Mouse (Mus musculus): ENCODE results near the gene Stac3.
A peak's percentile ranks its signal among the peaks of the same experiment; 100 is the strongest.

Gene Stac3

GRCm38 (mm10) chr10:127500894-127501893, at the start of gene Stac3:
Gene Stac3, plus strand, starts transcription at chr10:127501686.
- DNase-seq (ENCODE audit: low spot score in 2 of 2): no peak

DNA sequence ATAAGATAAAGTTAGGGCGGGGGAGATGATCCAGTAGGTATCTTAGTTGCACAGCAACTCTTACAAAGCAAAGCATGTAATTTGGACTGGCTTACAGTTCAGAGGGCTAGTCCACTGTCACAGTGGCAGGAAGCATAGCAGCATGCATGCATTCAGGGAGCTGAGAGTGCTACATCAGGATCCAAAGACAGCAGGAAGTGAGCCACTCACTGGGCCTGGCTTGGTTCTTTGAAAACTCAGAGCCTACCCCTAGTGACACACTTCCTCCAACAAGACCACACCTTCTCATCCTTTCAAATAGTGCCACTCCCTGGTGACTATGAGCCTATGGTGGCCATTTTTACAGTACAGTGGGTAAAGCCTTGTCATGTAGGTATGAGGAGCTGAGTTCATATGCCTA, 47.8 kb upstream of the Stac3 start:
- no peak for DNase-seq (ENCODE audit: low spot score in 2 of 2)

- DNase-seq (ENCODE audit: low spot score in 2 of 2): no peak
Measured at GRCm38 (mm10) chr10:127462411-127463096, 38.9 kb upstream of the Stac3 start.

DNA sequence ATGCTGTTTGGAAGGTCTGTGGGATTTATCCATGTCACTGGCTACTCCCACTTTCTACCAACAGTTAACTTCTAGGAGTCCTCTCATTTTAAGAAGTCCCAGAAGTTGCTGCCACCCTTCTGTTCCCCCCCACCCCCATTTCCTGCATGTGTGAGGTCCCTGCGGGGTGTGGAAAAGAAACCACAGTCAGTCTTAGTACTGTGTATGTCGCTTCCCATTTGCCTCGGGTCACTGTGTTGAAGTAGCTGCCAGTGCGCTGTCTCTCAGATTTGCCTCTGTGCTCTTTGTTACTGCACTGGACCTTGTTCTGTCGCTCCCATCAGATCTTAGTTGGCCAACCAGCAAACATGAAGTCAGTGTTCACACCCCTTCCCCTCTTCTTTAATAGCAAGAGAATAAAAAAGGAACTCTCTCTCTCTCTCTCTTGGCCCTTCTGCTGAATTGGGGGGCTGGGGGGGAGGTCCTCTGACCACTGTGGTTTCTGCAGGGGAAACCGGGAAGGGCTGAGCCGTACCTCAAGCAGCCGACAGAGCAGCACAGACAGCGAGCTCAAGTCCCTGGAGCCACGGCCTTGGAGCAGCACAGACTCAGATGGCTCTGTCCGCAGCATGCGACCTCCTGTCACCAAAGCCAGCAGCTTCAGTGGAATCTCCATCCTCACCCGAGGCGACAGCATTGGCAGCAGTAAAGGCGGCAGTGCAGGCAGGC, 30.1 kb upstream of the Stac3 start:
- no peak for DNase-seq (ENCODE audit: low spot score in 2 of 2)

- DNase-seq (ENCODE audit: low spot score in 2 of 2): no peak
Measured at GRCm38 (mm10) chr10:127472722-127473121, 28.8 kb upstream of the Stac3 start.

GRCm38 (mm10) chr10:127475175-127475574, 26.3 kb upstream of the Stac3 start:
- no peak for DNase-seq (ENCODE audit: low spot score in 2 of 2)

- no peak for DNase-seq (ENCODE audit: low spot score in 2 of 2)
Measured at GRCm38 (mm10) chr10:127476541-127476940, 24.9 kb upstream of the Stac3 start.

DNA sequence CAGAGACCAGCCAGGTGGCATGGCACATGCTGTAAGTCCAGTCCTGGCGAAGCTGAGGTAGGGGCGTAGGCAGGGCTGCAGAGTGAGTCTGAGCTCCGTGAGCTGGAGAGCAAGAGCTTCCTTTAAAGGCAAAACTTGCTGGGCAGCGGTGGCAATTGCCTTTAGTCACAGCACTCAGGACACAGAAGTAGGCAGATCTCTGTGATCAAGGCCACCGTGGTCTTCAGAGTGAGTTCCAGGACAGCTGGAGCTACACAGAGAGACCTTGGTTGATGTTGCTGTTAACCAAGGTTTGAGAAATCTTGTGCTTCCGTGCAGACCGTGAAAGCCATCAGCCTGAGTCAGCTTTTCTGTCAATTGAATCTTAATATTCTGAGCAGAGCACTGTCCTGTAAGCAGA, 24.2 kb upstream of the Stac3 start:
- DNase-seq (ENCODE audit: low spot score in 2 of 2): no peak

DNA sequence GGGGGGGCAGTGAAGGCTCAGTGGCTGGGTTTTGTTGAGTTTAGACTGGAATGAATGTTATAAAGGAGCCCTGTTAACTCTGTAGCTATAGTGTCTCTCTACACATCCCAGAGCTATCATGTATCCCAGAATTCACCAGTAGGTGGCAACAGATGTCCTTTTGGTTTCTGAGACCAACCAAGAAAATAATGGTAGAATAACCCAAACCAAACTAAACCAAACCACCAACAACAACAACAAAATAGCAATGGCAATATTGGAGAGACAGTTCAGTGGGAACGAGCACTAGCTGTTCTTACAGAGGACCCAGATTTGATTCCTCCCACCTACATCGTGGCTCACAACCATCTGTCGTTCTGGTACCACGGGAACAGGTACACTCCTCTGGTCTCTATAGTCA, 22.4 kb upstream of the Stac3 start:
- DNase-seq (ENCODE audit: low spot score in 2 of 2): no peak

- peak in 1 of 2 experiments; percentile 35 for DNase-seq (ENCODE audit: low spot score in 2 of 2)
Measured at GRCm38 (mm10) chr10:127480833-127481813, 20.4 kb upstream of the Stac3 start.

DNA sequence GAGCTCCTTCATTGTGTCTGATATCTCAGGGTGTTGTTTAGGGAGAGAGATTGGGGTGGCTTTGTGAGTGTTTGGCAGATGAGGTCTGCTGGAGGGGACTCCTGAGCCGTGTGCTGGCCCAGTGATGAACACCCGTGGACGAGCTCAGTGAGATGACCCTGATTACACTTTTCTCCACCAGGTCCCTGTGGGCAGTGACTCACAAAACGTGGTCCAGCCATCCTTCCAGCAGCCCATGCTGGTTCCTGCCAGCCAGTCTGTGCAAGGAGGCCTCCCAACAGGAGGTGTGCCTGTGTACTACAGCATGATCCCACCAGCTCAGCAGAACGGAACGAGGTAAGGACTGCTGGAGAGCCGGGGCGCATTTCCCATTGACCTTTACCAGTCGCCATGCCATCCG, 16.3 kb upstream of the Stac3 start:
- no peak for DNase-seq (ENCODE audit: low spot score in 2 of 2)

DNA sequence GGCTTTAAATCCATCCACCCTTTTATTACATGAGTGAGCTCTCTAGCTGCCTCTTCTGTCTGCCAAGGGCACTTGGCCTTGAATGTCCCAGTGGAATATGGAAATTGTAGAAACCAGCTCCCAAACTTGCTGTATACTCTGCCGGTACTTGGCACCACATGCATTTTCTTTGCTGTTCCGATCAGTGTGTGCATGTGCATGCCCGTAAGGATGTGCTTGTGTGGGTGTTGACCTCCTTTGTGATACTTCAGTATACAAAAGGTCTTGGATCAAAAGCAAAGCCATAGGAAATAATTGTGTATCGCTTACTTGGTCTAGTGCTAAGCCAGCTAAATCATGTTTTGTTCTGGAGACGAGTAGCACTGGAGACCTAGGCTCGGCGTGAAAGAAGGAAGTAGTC, 12.6 kb upstream of the Stac3 start:
- no peak for DNase-seq (ENCODE audit: low spot score in 2 of 2)

GRCm38 (mm10) chr10:127490160-127491127, 11.0 kb upstream of the Stac3 start:
- no peak for DNase-seq (ENCODE audit: low spot score in 2 of 2)

DNA sequence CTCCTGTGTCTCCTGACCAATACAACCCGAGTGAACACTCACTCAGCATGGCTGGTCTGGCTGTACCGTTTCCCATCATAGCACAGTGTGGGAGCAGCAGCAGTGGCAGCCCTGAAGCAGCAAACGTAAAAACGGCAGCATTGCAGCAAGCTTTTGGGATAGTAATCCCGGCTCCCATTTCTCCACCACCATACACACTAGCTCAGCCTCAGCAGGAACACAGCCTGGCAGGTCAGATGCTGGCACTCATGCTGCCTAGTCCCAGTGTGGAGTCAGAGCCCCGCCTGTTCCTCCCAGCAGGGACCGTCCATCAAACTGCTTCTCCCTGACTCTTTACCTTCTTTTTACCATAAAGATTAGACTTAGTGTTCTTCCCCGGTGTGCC, 10.4 kb upstream of the Stac3 start:
- DNase-seq (ENCODE audit: low spot score in 2 of 2): no peak

- DNase-seq (ENCODE audit: low spot score in 2 of 2): no peak
Measured at GRCm38 (mm10) chr10:127492118-127492517, 9.4 kb upstream of the Stac3 start.

- no peak for DNase-seq (ENCODE audit: low spot score in 2 of 2)
Measured at GRCm38 (mm10) chr10:127496156-127496555, 5.3 kb upstream of the Stac3 start.

DNA sequence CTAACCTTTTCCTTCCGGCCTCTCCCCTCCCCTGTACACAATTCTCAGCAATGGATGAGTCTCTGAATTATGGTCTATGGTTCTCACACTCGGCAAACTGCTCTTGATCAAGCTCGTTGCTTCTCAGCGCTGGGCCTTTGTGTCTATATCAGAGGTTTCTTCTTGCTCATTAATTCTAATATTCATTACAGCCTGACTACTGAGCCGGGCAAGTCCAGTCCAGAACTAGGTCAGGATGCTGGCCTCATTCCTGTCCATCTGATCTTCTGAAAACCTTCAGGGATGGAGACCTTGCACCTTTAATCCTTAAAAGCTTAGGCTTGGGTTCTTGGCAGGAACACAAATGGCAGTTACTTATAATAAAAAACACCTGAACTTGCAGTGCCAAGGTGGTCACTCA, 2.0 kb upstream of the Stac3 start:
- DNase-seq (ENCODE audit: low spot score in 2 of 2): no peak

DNA sequence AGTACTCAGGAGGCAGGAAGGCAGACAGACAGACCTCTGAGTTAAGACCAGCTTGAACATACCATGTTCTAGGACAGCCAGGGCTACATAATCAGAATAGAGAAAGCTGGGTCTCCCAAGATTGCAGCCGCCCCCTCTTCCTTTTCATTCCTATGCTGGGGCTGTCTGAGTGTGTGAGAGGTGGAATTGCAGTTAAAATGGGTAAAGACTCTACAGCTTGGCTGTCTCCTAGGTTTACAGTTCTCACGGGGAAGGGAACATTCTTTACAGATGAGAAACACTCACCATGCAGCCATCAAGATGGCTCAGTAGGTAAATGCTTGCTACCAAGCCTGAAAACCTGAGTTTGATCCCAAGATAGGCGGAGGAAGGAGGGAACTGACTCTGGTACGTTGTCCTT, 1.4 kb upstream of the Stac3 start:
- no peak for DNase-seq (ENCODE audit: low spot score in 2 of 2)

DNA sequence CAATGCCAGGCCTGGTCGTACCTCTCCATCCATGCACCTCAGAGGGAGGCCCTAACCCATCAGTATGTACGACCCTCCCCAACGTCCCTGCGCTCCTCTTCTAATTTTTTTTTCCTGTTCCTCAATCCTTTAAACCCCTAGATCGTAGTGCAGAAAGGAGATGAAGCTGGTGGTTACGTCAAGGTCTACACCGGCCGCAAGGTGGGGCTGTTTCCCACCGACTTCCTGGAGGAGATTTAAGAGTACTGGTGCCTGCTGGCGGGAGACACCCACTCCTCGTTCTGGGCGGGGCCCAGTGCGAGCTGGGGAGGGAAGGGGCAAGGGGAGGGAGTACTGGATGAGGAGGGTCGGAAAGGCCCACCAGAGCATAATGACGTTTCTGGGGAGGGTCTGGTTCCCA, 6.8 kb downstream of the Stac3 start:
- peak; percentile 63 to 73 for DNase-seq (ENCODE audit: low spot score in 2 of 2)

Data from frontal cortex, postnatal 25 days (tissue).